Mouse (Mus musculus): ENCODE data around the gene Pyroxd1.

DNA sequence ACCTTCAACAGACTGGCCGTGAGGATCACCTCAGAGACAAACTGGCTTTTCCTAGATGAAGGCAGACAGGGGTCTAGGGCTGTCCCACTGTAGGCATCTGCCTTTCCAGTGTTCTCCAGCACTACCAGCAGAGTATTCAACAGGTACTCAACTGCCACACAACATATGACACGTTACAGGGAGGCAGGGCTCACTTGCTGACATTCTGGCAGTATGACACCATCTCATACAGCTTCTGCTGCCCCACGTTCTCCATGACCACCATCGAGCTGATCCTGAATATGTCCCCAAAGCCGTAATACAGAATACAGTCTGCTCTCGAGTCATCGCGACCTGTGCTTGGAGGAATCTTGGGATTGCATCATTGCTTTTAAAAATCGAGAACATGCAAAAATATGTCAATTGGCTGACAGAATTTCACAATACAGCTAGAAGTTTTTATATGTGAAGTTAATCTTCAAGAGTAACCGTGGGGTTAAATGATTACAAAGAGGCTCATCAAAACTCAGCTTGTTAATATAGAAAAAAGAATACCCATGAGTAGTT lies 21.1 kb downstream of the Pyroxd1 start:
- TF ChIP-seq EP300 (IDR thresholded peaks at IDR 0.05; ENCODE audit: low read depth) = no peak
- no peak for TF ChIP-seq CTCF (IDR thresholded peaks at IDR 0.05; ENCODE audit: low read depth)

Measured in liver, embryonic 14.5 days (tissue).